Mouse (Mus musculus) 3T3-L1 (cell line): ENCODE data around the gene Gm904.
"Not testable (repeated sequence)": the region's sequence is repeated elsewhere in the genome, so short reads cannot be mapped to it uniquely, and the experiment has no call there.

ENCODE experiments used
- DNase-seq: peaks from one replicate; pipeline ENCODE4 v3.0.0-alpha.2; 2015; ENCODE audit warnings: low read depth, low spot score

Gm904 gene

DNA sequence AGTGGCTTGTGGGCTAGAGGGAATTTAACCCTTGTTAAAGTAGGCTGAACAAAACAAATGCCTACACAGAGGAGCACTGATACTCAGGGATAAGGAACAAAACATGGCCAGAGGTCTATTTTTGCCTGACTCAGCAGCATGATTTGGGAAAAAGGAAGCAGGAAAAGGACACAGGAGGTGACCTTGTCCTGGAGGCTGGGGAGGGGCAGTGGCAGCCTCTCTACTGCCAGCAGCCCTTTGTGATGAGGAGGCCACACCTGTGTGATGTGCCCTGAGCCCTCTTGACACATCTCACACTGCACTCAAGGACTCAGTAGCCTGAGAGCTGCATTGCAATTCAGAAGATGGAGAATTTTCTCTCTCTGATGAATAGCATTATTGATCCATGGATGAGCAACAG, at the start of gene Gm904:
Gene Gm904 (plus strand): TSS at position 301 of the 400 bp plus-strand sequence.
- DNase-seq, result not testable (repeated sequence)

DNA sequence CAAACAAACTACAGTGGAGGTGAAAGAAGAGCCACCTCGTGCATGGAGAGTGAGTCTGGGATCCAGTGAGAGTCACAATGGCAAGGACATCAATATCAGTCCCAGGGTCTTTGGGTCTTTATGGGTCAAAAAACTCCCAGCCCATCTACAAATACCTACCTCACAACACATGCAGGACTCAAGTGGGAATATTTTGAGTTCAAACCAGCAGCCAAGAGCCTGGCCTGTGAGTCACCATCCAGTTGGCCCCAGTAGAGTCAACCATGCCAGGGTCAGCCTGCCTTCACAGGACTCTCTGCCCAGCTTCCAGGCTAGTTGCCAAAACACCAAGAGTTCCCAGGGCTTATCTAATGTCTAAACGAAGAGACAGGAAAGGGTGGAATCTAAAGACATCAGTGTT, 5.7 kb downstream of the Gm904 start:
- not testable (repeated sequence) for DNase-seq
